Mouse (Mus musculus) G1E-ER4 (cell line): Measurements from ENCODE around the gene Hs6st1. TPM values are rescaled to one million over a fixed set of nuclear protein-coding genes. Genes with fewer than 3 reads are reported as not detected.

Source experiments
- GATA1 ChIP-seq: IDR thresholded peaks from one replicate; pipeline ENCODE4 v1.8.0; 2012; ENCODE audit warnings: low read length, inconsistent platforms
- polyA plus RNA-seq: library from polyadenylated mRNA; stranded (reverse); fragments of >175 nt; gene quantifications from 2 replicates; pipeline ENCODE4 v1.2.3, GENCODE M21; 2012

The Hs6st1 gene
- polyA plus RNA-seq, 1 experiment: 80.0 TPM

DNA sequence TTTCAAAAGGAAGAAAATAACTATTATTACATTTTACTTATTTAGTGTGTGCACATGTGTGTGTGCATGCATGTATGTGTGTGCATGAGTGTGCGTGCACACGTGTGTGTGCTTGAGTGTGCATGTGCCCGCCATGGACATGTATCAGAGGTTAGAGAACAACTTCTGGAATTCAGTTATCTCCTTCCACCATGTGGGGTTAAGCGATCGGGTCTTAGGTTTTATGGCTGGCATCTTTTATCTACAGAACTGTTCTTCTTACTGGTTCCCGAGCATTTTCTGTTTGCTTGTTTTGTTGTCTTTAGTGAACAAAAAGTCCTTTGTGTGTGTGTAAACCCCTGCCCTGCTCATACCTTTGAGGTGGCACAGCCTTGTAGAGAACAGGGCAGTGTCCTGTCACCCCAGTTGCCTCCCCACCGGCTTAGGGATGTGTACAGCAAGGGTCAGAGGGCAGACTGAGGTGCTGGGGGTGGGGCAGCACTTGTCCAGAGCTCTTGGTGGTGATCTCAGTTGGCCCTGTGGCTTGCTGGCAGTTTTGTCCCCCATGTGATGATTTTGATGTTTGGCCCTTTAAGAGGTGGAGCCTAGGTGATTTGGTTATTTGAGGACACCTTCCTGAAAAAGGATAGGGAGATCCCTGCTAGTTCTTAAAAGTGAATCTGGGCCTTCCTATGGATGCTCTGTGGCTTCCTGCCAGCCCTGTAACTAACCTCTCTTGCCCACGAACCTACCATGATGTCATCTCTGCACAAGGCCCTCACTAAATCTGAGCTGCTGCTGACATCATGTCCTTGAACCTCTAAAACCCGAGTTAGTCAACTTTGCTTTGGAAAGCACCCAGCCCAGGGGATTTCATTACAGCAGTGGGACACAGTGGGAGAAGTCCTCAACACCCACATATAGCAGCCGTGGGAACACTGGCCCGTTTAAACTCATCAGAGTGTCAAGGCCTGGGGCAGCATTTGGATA, 4.7 kb downstream of the Hs6st1 start:
- TF ChIP-seq GATA1: no peak

DNA sequence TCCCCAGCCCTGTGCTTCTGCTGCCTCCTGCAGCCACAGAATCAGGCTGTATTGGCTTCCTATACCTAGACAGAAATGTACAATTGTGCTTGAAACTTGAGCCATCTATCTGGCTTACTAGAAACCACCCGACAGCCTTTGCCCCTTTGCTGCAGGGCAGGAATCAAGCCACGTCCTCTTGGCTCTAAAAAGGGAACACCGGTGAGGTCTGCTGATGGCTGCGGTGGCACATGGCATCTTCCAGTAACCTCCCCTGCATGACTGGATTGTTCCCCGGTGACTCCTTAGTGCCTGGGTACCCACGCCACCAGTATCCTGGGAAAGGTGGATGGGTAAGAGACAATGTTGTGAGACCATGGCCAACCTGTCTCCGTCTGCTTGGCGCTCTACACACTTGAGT, 5.4 kb downstream of the Hs6st1 start:
- no peak for TF ChIP-seq GATA1

DNA sequence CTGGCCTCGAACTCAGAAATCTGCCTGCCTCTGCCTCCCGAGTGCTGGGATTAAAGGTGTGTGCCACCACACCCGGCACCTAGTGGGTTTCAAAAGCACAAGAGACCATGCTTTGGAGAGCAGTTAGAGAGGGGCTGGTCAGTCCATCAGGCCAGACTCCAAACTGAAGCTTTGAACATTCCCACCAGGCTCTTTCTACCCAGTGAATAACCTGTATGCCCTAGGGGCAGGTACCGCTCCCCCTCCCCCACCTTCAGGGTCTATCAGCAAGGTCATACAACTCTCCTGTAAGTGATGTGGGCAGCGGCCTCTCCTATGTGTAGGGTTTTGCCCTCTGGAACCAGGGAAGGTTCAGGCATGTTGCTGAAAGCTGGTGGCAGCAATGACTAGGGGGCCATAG, 6.0 kb downstream of the Hs6st1 start:
- TF ChIP-seq GATA1: no peak

DNA sequence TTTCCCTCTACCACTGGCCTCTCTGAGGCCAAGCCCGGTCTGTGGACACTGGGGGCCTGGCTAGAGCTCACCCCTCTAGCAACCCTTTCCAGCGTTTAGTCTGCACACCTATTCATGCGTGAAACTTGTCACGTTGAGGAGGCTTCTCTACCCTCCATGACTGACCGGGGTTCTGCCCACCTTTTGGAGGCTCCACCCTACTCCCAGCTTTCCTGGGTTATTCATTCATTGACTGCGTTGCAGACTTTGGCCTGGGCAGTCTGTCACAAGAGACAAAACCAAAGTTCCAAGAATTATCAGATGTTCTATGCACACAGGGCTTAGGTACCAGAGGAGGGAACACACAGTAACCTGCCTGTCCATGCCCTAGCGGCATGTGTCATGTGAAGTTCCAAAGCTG, 6.8 kb downstream of the Hs6st1 start:
- no peak for TF ChIP-seq GATA1

DNA sequence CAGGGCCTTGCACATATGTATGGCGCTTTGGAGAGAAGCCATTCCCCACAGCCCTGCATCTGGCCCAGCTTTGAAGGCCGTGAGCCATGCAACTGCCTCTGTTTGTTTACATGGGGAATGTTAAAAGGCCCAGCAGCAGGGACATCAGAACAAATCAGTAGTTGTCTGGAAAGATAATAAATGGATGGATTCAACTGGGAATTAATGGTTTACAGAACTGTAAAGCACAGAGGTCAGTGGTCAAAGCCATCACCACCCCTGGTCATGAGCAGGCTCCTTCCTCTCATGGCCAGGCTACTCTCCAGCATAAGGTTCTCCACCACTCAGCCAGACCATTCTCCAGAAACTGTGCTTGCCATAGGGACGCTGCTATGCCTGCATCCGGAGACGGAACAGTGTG, 7.5 kb downstream of the Hs6st1 start:
- TF ChIP-seq GATA1: no peak

DNA sequence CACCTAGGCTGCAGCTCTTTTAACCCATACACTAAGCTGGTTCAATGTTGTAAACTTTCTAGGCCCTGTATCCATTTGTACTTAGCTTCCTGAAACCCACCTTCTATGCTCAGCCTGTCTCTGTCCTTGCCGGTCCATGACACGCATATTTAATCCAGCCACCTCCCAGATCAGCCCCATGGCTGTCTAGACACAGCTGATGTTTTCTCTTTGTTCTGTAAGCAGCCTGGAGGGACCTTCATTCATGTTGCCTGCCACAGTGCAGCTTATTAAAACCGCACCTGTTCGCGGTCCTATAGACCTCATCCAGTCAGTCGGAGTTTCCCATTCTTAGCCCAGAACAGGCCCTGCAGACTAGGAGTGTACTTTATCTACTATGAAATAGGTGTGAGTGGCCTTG, 8.9 kb downstream of the Hs6st1 start:
- no peak for TF ChIP-seq GATA1

DNA sequence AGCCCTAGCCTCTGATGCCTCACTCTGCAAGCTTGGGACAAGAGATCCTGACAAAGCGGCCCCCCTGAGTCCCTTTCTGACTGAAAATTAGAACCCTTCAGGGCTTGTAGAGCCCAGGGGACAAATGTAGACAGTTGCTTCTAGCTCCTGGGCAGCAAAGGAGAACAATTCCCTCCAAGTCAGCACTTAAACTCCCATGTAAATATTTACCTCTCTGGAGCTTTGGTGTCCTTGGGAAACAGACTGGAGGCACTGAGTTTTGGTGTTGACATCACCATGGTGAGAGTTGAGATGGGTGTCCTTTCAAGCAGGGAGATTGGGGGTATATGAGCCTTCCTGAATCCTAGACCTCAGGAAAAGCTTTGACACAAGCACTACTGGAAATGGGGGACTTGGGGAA, 10.1 kb downstream of the Hs6st1 start:
- no peak for TF ChIP-seq GATA1

DNA sequence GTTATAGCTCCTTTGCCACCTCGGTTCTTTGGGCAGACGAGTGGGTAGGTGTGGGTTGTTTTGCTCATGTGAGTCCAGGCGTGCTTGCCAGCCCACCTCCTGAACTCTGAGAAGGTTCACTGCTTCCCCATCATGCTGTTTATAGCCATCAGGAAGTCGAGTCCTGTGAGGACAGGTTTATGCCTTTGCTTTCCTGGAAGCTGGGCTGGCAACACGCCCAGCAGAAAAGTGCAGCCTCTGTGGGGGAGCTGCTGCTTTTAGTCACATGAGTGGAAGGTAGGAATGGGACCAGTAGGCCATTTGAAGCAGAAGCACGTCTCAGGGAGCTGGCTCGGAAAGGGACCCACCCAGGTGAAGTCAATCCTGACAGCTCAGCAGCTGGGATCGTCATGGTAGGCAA, 11.5 kb downstream of the Hs6st1 start:
- no peak for TF ChIP-seq GATA1

DNA sequence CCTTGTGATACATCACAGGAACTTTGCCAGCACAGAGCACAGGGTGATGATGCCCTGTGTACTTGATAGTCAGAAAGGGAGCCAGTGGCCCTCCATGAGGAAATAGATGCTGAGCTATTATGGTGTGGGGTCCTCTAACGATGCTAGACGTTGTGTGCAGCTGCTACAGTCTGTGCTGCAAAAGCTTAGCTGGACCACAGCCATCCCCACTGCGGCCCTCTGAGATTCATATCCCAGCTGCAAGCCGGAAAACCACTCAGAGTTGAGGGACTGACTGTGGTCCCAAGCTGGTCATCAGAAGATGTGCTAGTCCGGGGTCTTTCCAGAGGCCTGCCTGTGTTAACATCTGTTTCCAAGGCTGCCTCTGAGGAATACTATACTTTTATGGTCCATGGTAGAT, 12.8 kb downstream of the Hs6st1 start:
- no peak for TF ChIP-seq GATA1

DNA sequence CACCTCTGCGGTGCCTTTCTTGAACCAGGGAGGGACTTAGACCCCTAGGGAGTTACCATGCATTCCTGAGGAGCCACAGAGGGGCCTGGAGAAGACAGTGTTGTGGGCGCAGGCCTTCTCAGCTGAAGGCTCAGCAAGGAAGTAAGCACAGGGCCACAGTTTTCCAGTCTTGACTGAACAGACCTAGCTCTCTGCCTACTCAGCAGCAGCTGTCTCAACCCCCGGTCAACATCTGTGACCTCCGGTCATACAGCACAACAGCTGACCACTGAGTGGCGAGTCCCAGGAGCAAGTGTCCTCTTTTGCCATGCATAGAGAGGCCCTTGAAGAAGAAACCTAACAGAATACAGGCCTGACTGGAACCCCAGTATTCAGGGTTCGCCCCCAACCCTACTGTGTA, 14.0 kb downstream of the Hs6st1 start:
- TF ChIP-seq GATA1: no peak

DNA sequence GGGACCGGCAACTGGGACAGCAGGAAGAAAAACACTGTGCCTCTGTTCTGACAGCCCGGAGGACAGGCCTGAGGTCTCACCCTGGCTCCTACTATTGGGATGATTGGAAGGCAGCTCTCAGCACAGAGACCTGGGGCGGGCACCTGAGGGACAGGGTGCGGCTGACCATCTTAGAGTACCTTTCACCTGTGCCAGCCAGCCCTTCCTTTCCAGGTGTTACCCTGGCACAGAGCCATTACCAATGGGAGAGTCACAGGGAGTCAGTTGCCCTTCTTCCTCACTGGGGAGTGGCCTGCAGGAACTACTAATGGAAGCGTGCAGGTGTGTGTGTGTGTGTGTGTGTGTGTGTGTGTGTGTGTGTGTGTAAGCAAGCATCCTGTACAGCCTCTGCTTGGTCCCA, 15.4 kb downstream of the Hs6st1 start:
- no peak for TF ChIP-seq GATA1

DNA sequence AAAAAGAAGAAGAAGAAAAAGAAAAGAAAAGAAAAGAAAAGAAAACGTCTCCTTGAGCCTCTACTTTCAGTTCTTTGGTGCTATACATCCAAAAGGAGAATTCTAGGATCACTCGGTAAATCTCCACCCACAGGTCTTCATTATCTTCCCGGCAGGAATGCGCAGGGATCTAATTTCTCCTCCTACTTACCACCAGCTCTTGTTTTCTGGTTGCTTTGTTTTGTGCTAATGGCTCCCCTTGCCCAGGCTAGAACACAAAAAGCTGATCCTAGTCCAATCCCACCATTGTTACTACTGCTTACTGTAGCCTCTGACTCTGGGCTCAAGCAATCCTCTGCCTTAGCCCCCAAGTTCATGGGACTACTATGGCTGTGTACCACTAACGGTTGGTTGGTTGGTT, 16.9 kb downstream of the Hs6st1 start:
- TF ChIP-seq GATA1: no peak

DNA sequence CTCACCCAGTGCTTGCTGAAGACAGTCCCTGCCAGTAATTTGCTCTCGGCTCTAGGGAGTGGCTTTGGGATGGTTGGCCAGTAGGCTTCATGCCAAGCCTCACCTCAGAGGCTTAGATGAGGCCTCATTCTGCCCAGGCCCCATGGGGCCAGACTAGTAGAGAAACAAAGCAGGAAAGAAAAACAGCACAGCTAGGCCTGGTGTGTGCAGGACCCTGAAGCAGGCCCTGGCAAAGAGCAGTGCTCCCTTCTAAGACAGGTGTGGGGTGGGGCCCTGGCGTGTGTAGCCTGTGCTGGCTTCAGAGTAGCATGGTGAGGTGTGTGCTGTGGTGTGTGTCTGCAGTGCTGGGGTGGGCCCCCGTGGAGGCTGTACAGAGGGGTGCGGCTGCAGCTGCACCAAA, 20.2 kb downstream of the Hs6st1 start:
- no peak for TF ChIP-seq GATA1

DNA sequence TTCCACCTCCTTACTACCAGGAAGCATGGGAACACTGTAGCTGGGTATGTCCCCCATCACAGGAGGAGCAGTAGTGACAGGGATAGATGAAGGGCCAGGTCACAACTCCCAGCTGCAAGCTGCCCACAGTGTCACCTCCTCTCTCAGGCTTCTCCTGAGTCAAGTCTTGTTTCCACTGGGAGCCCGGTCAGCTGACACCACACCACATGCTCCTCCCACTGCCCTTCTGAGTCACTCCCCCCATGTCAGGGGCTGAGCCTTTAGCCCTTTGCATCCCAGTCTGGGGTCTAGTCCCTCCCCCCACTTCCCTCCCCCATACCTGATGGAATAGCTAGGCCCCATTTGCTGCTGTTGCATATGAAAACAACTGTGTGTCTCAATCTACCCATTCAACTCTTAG, 21.3 kb downstream of the Hs6st1 start:
- TF ChIP-seq GATA1: no peak

DNA sequence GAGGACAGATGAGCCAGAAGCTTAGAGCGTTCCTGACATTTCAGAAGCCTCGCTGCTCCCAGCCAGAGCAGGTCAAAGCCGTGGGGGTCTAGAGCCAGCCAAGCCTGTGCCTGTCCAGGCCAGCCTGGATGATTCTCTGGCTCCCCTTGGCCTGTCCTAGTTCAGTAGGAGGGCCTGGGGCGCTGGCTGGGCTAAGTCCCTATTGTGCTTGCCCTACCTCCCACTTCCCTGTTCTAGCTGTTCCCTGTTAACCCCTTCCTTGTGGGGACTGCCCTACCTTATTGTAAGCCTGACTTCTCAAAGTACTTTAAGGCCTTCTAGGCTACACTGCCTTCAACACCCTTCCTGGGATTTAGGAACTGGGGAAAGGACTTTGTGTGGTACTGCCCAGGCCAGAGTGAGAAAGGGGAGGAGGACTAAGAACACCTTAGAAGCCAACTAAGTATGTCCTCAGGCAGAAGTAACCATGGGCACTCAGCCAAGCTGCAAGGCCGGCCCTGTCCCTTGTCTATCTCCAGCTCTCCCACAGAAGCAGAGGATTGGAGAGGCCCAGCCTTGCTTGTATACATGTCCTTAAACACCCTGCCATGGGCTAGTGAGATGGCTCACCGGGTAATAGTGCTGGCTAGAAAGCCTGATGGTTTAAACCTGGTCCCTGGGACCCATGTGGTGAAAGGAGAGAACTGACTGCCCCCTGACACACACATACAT, 22.0 kb downstream of the Hs6st1 start:
- TF ChIP-seq GATA1: no peak

DNA sequence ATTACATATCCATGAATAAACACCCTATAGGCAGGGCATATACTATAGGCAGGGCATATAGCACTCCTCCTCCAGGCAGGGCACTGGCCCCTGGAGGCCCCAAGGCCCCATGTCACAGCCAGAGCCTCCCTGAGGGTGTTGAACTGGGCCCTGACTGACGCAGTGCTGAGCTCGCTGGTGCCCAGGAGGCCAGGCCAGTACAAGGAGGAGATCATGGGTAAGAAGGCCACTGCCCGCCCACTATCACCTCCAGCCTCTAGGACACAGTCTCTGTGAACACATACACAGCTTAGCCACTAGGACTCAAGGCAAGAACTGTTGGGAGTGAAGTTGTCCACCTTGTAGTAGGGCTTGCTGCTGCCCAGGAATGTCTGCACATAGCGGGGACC, 22.5 kb downstream of the Hs6st1 start:
- no peak for TF ChIP-seq GATA1

DNA sequence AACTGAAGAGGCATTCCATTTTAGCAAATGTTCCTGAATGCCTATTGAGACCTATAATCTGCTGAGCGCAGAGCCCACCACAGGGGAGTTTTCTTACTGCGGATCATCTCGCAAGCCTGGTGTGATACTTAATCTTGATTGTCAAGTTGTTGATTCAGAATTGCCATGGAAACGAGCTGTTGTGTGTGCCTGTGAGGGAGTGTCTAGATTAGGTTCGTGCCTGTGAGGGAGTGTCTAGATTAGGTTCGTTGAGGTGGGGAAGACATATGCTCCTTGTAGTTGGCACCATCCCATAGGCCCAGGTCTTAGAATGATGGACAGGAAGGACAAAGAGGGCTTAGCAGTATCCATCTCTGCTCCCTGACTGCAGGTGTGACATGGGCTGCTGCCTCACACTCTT, 23.0 kb downstream of the Hs6st1 start:
- TF ChIP-seq GATA1: peak; percentile 84

DNA sequence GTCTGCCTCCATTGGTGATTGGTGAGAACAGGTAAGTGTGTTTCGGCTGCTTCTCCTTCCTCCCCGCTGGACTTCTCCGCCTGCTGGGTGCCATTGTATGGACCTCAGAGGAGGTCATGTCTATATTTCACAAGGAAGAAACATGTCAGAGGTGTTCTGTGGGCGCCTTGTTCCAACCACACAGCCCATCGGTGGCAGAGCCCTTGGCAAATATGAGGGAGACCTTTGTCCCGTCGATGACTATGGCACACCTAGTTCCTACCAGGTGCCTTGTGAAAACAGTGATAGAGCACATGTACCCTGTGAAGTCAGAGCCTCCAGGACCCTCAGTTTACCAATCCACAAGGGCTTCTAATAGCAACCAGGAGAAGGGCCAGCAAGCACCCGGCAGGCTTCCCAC, 25.5 kb downstream of the Hs6st1 start:
- TF ChIP-seq GATA1: no peak
